Mouse (Mus musculus) liver, embryonic 16.5 days (tissue): ENCODE data around the gene Mrpl43. TPM values are rescaled to one million over a fixed set of nuclear protein-coding genes. Genes with fewer than 3 reads are reported as not detected.

Source experiments
- ATAC-seq: fragments of 200-750 bp; cut with Nextera tagmentation; 2 replicates; pipeline ENCODE4 v1.8.0; 2017; ENCODE audit warnings: low read depth, mild to moderate bottlenecking, moderate number of reproducible peaks, moderate library complexity
- H3K27ac ChIP-seq: fragments of 300-500 bp; sonication (generic); 2 replicates; pipeline ENCODE4 v1.5.1; 2014; ENCODE audit warnings: mild to moderate bottlenecking, low read length
- H3K27me3 ChIP-seq: fragments of 300-500 bp; sonication (generic); 2 replicates; pipeline ENCODE4 v1.6.1; 2014; ENCODE audit warnings: low read depth, low read length, mixed read lengths; ENCODE audit not compliant: control insufficient read depth, insufficient read depth
- H3K36me3 ChIP-seq: fragments of 300-500 bp; sonication (generic); 2 replicates; pipeline ENCODE4 v1.6.1; 2014; ENCODE audit warnings: mild to moderate bottlenecking; ENCODE audit not compliant: control insufficient read depth, insufficient read depth
- H3K4me1 ChIP-seq: fragments of 300-500 bp; sonication (generic); 2 replicates; pipeline ENCODE4 v1.6.1; 2014; ENCODE audit warnings: low read depth, low read length, mixed read lengths; ENCODE audit not compliant: control insufficient read depth
- H3K4me2 ChIP-seq: fragments of 300-500 bp; sonication (generic); 2 replicates; pipeline ENCODE4 v1.6.1; 2014; ENCODE audit warnings: low read depth, low read length, mixed read lengths
- H3K4me3 ChIP-seq: fragments of 300-500 bp; sonication (generic); 2 replicates; pipeline ENCODE4 v1.5.1; 2014; ENCODE audit warnings: low read depth, mild to moderate bottlenecking, low read length
- H3K9ac ChIP-seq: fragments of 300-500 bp; sonication (generic); 2 replicates; pipeline ENCODE4 v1.6.1; 2014; ENCODE audit warnings: low read depth, low read length
- H3K9me3 ChIP-seq: fragments of 300-500 bp; sonication (generic); replicated peaks from 2 replicates; pipeline ENCODE4 v1.6.1; 2016; ENCODE audit warnings: low read length; ENCODE audit not compliant: control insufficient read depth
- WGBS: fragments of 180-500 bp; shearing (Covaris S2); extraction: QIAGEN DNeasy Blood & Tissue Kit; methylation state at CpG from one replicate; pipeline ENCODE4 v1.1.7; 2014; ENCODE audit not compliant: insufficient replicate concordance; 5-methylcytosine and 5-hydroxymethylcytosine counted together
- polyA plus RNA-seq: library from polyadenylated mRNA; unstranded; fragments of >200 nt; fragmentation: Nextera tagmentation; extraction: Ambion mirVana; gene quantifications from 2 replicates; pipeline ENCODE4 v1.2.1, GENCODE M21; 2015

Gene Mrpl43
- polyA plus RNA-seq, 1 experiment from 2014 or later, result 27.0 TPM

GRCm38 (mm10) chr19:45014981-45015402, 8.8 kb upstream of the Mrpl43 start:
- Histone ChIP-seq H3K4me1 (peaks cover 24% of the 10 kb centered on the region), H3K4me2 (peak overlapping the region; percentile 89), H3K27me3 (no peaks in the 10 kb centered on the region; the same call in none of the 2 replicates), H3K36me3 (peaks cover 14% of the 10 kb centered on the region), H3K27ac (peak overlapping the region; percentile 70), H3K4me3 (peak overlapping the region; percentile 61), H3K9ac (peak overlapping the region; percentile 19), H3K9me3 (no peaks in the 10 kb centered on the region)
- peak; percentile 49 for ATAC-seq
- WGBS, result 0% methylated on average over 25 of the region's 25 CpGs

- H3K4me1 ChIP-seq, result peaks cover 24% of the 10 kb centered on the region
- H3K4me2 ChIP-seq, result peak within 1 kb of the TSS; percentile 89
- no peaks in the 10 kb centered on the region; the same call in none of the 2 replicates for H3K27me3 ChIP-seq
- no peaks in the 10 kb centered on the region for H3K9me3 ChIP-seq
- peak within 1 kb of the TSS; percentile 70 for H3K27ac ChIP-seq
- WGBS, result 5% methylated on average over 10 of the region's 10 CpGs
- H3K9ac ChIP-seq, result peak within 1 kb of the TSS; percentile 19
- ATAC-seq, result peak; percentile 37
- H3K36me3 ChIP-seq, result peaks cover 15% of the 10 kb centered on the region
- peak within 1 kb of the TSS; percentile 61 for H3K4me3 ChIP-seq
Observed at GRCm38 (mm10) chr19:45014335-45014971, 8.2 kb upstream of the Mrpl43 start, which contains the start of gene Lzts2. TSS of gene Lzts2 (plus strand) at chr19:45014414.

GRCm38 (mm10) chr19:45013581-45014225, 7.5 kb upstream of the Mrpl43 start:
- H3K9me3 ChIP-seq, result no peaks in the 10 kb centered on the region
- H3K27ac ChIP-seq, result no peak overlapping the region
- peaks cover 15% of the 10 kb centered on the region for H3K36me3 ChIP-seq
- H3K4me1 ChIP-seq, result peaks cover 26% of the 10 kb centered on the region
- H3K9ac ChIP-seq, result no peak overlapping the region
- H3K27me3 ChIP-seq, result no peaks in the 10 kb centered on the region; the same call in none of the 2 replicates
- 40% methylated on average over 6 of the region's 6 CpGs for WGBS
- no peak overlapping the region for H3K4me3 ChIP-seq
- H3K4me2 ChIP-seq, result 0 out of 2 replicates have a peak overlapping the region, but pooled peaks have one; percentile 4
- no peak for ATAC-seq

- Histone ChIP-seq H3K9me3 (no peaks in the 10 kb centered on the region), H3K36me3 (peaks cover 15% of the 10 kb centered on the region), H3K27ac (no peak overlapping the region), H3K4me3 (no peak overlapping the region), H3K9ac (no peak overlapping the region), H3K4me2 (no peak overlapping the region), H3K27me3 (no peaks in the 10 kb centered on the region; the same call in none of the 2 replicates), H3K4me1 (peaks cover 28% of the 10 kb centered on the region)
- WGBS, result 46% methylated on average over 6 of the region's 6 CpGs
- no peak for ATAC-seq
Observed at GRCm38 (mm10) chr19:45012636-45013035, 6.4 kb upstream of the Mrpl43 start.

GRCm38 (mm10) chr19:45012219-45012618, 6.0 kb upstream of the Mrpl43 start:
- 80% methylated on average over 8 of the region's 8 CpGs for WGBS
- peaks cover 32% of the 10 kb centered on the region for H3K4me1 ChIP-seq
- H3K4me2 ChIP-seq, result no peak overlapping the region
- no peak overlapping the region for H3K4me3 ChIP-seq
- no peak for ATAC-seq
- H3K36me3 ChIP-seq, result peaks cover 15% of the 10 kb centered on the region
- no peak overlapping the region for H3K9ac ChIP-seq
- no peaks in the 10 kb centered on the region; the same call in 1 of the 2 replicates for H3K27me3 ChIP-seq
- no peak overlapping the region for H3K27ac ChIP-seq
- H3K9me3 ChIP-seq, result no peaks in the 10 kb centered on the region

- no peak overlapping the region for H3K27ac ChIP-seq
- H3K4me2 ChIP-seq, result no peak overlapping the region
- WGBS, result 73% methylated on average over 4 of the region's 4 CpGs
- no peak for ATAC-seq
- peaks cover 15% of the 10 kb centered on the region for H3K36me3 ChIP-seq
- H3K9ac ChIP-seq, result no peak overlapping the region
- H3K4me1 ChIP-seq, result peaks cover 30% of the 10 kb centered on the region
- H3K4me3 ChIP-seq, result no peak overlapping the region
- no peaks in the 10 kb centered on the region for H3K9me3 ChIP-seq
- H3K27me3 ChIP-seq, result no peaks in the 10 kb centered on the region
Observed at GRCm38 (mm10) chr19:45010646-45011045, 4.4 kb upstream of the Mrpl43 start.

- WGBS, result 72% methylated on average over 20 of the region's 20 CpGs
- Histone ChIP-seq H3K36me3 (peaks cover 19% of the 10 kb centered on the region), H3K9me3 (no peaks in the 10 kb centered on the region), H3K4me3 (peak overlapping the region; percentile 99), H3K9ac (peak overlapping the region; percentile 91), H3K4me2 (peak overlapping the region; percentile 95), H3K4me1 (peaks cover 17% of the 10 kb centered on the region), H3K27ac (peak overlapping the region; percentile 81), H3K27me3 (no peaks in the 10 kb centered on the region)
- no peak for ATAC-seq
Observed at GRCm38 (mm10) chr19:45007425-45008191, 1.4 kb upstream of the Mrpl43 start.

- peak overlapping the region; percentile 95 for H3K4me2 ChIP-seq
- WGBS, result 27% methylated on average over 17 of the region's 17 CpGs
- peaks cover 17% of the 10 kb centered on the region for H3K4me1 ChIP-seq
- peak overlapping the region; percentile 81 for H3K27ac ChIP-seq
- H3K27me3 ChIP-seq, result no peaks in the 10 kb centered on the region
- H3K9me3 ChIP-seq, result no peaks in the 10 kb centered on the region
- H3K4me3 ChIP-seq, result peak overlapping the region; percentile 99
- peak overlapping the region; percentile 91 for H3K9ac ChIP-seq
- H3K36me3 ChIP-seq, result peaks cover 19% of the 10 kb centered on the region
- no peak for ATAC-seq
Observed at GRCm38 (mm10) chr19:45007021-45007420, 779 bp upstream of the Mrpl43 start.
